Mouse (Mus musculus) lung, embryonic 15.5 days (tissue): ENCODE data around the gene B9d1. TPM values are rescaled to one million over a fixed set of nuclear protein-coding genes. Genes with fewer than 3 reads are reported as not detected.

ENCODE experiments used
- ATAC-seq: fragments of 200-750 bp; cut with Nextera tagmentation; 2 replicates; pipeline ENCODE4 v1.8.0; 2017; ENCODE audit warnings: moderate number of reproducible peaks, borderline replicate concordance; ENCODE audit not compliant: low FRiP score, low TSS enrichment; ENCODE audit errors: extremely low read depth
- H3K27ac ChIP-seq: fragments of 300-500 bp; sonication (generic); 2 replicates; pipeline ENCODE4 v1.5.1; 2015; ENCODE audit warnings: moderate library complexity, mild to moderate bottlenecking, inconsistent platforms
- H3K27me3 ChIP-seq: fragments of 300-500 bp; sonication (generic); 2 replicates; pipeline ENCODE4 v1.6.1; 2015; ENCODE audit warnings: inconsistent platforms
- H3K36me3 ChIP-seq: fragments of 300-500 bp; sonication (generic); 2 replicates; pipeline ENCODE4 v1.6.1; 2015; ENCODE audit warnings: inconsistent platforms
- H3K4me1 ChIP-seq: fragments of 300-500 bp; sonication (generic); 2 replicates; pipeline ENCODE4 v1.6.1; 2015; ENCODE audit warnings: inconsistent platforms
- H3K4me2 ChIP-seq: fragments of 300-500 bp; sonication (generic); 2 replicates; pipeline ENCODE4 v1.6.1; 2015; ENCODE audit warnings: inconsistent platforms, mild to moderate bottlenecking, moderate library complexity
- H3K4me3 ChIP-seq: fragments of 300-500 bp; sonication (generic); 2 replicates; pipeline ENCODE4 v1.5.1; 2015; ENCODE audit warnings: mild to moderate bottlenecking, inconsistent platforms
- H3K9ac ChIP-seq: fragments of 300-500 bp; sonication (generic); 2 replicates; pipeline ENCODE4 v1.6.1; 2015; ENCODE audit warnings: inconsistent platforms
- H3K9me3 ChIP-seq: fragments of 300-500 bp; sonication (generic); 2 replicates; pipeline ENCODE4 v1.6.1; 2016; ENCODE audit warnings: inconsistent platforms
- WGBS: fragments of 180-500 bp; shearing (Covaris S2); methylation state at CpG from one replicate; pipeline ENCODE4 v1.1.7; 2015; 5-methylcytosine and 5-hydroxymethylcytosine counted together
- polyA plus RNA-seq: library from polyadenylated mRNA; unstranded; fragments of >200 nt; fragmentation: Nextera tagmentation; extraction: Ambion mirVana; gene quantifications from 2 replicates; pipeline ENCODE4 v1.2.1, GENCODE M21; 2015

Gene B9d1
- polyA plus RNA-seq, 1 experiment from 2014 or later: 46.5 TPM

- Histone ChIP-seq H3K9ac (no peak overlapping the region), H3K9me3 (no peaks in the 10 kb centered on the region), H3K4me2 (no peak overlapping the region), H3K27ac (no peak overlapping the region), H3K4me1 (no peaks in the 10 kb centered on the region), H3K36me3 (peaks cover 6% of the 10 kb centered on the region; the same call in 1 of the 2 replicates), H3K4me3 (no peak overlapping the region), H3K27me3 (no peaks in the 10 kb centered on the region)
- ATAC-seq: no peak
- 94% methylated on average over 1 of the region's 1 CpGs for WGBS
Measured at GRCm38 (mm10) chr11:61526872-61527271, 21.9 kb downstream of the B9d1 start.

GRCm38 (mm10) chr11:61529268-61529713 lies 24.3 kb downstream of the B9d1 start:
- no peak for ATAC-seq
- H3K4me3 ChIP-seq: no peak overlapping the region
- H3K27ac ChIP-seq: peak overlapping the region; percentile 42; the same call in 1 of the 2 replicates
- 60% methylated on average over 4 of the region's 4 CpGs for WGBS
- no peaks in the 10 kb centered on the region for H3K27me3 ChIP-seq
- no peaks in the 10 kb centered on the region for H3K36me3 ChIP-seq
- no peaks in the 10 kb centered on the region for H3K4me1 ChIP-seq
- H3K9me3 ChIP-seq: no peaks in the 10 kb centered on the region
- H3K9ac ChIP-seq: no peak overlapping the region
- no peak overlapping the region for H3K4me2 ChIP-seq

- Histone ChIP-seq H3K27ac (no peak overlapping the region), H3K9me3 (no peaks in the 10 kb centered on the region), H3K4me1 (peaks cover 7% of the 10 kb centered on the region; the same call in 1 of the 2 replicates), H3K36me3 (0 out of 2 replicates have a peak, but pooled peaks cover 4% of the 10 kb centered on the region), H3K27me3 (no peaks in the 10 kb centered on the region), H3K4me3 (no peak overlapping the region), H3K4me2 (no peak overlapping the region), H3K9ac (no peak overlapping the region)
- no peak for ATAC-seq
- 82% methylated on average over 2 of the region's 2 CpGs for WGBS
Measured at GRCm38 (mm10) chr11:61532820-61533219, 27.9 kb downstream of the B9d1 start.

GRCm38 (mm10) chr11:61533571-61533970 lies 28.6 kb downstream of the B9d1 start:
- no peak overlapping the region for H3K4me3 ChIP-seq
- H3K4me2 ChIP-seq: no peak overlapping the region
- H3K27ac ChIP-seq: no peak overlapping the region
- no peaks in the 10 kb centered on the region for H3K9me3 ChIP-seq
- H3K36me3 ChIP-seq: 0 out of 2 replicates have a peak, but pooled peaks cover 4% of the 10 kb centered on the region
- no peaks in the 10 kb centered on the region for H3K27me3 ChIP-seq
- WGBS: 64% methylated on average over 5 of the region's 5 CpGs
- H3K9ac ChIP-seq: no peak overlapping the region
- peaks cover 9% of the 10 kb centered on the region; the same call in 1 of the 2 replicates for H3K4me1 ChIP-seq
- 0 out of 2 replicates have a peak, but pooled peaks have one; percentile 59 for ATAC-seq

GRCm38 (mm10) chr11:61535530-61535929 lies 30.6 kb downstream of the B9d1 start:
- Histone ChIP-seq H3K27me3 (no peaks in the 10 kb centered on the region), H3K9me3 (no peaks in the 10 kb centered on the region), H3K36me3 (0 out of 2 replicates have a peak, but pooled peaks cover 4% of the 10 kb centered on the region), H3K4me3 (no peak overlapping the region), H3K9ac (no peak overlapping the region), H3K4me1 (peaks cover 9% of the 10 kb centered on the region; the same call in 1 of the 2 replicates), H3K27ac (no peak overlapping the region), H3K4me2 (no peak overlapping the region)
- ATAC-seq: no peak
- WGBS: 34% methylated on average over 1 of the region's 1 CpGs

- Histone ChIP-seq H3K4me3 (no peak overlapping the region), H3K4me1 (peaks cover 9% of the 10 kb centered on the region; the same call in 1 of the 2 replicates), H3K9ac (no peak overlapping the region), H3K27me3 (no peaks in the 10 kb centered on the region), H3K27ac (no peak overlapping the region), H3K36me3 (0 out of 2 replicates have a peak, but pooled peaks cover 4% of the 10 kb centered on the region), H3K9me3 (no peaks in the 10 kb centered on the region), H3K4me2 (no peak overlapping the region)
- 34% methylated on average over 3 of the region's 3 CpGs for WGBS
- no peak for ATAC-seq
Measured at GRCm38 (mm10) chr11:61536952-61537351, 32.0 kb downstream of the B9d1 start.

GRCm38 (mm10) chr11:61537362-61537761 lies 32.4 kb downstream of the B9d1 start:
- 0 out of 2 replicates have a peak, but pooled peaks cover 4% of the 10 kb centered on the region for H3K36me3 ChIP-seq
- H3K9ac ChIP-seq: no peak overlapping the region
- WGBS: 73% methylated on average over 3 of the region's 3 CpGs
- no peak overlapping the region for H3K27ac ChIP-seq
- H3K4me3 ChIP-seq: no peak overlapping the region
- ATAC-seq: no peak
- H3K9me3 ChIP-seq: no peaks in the 10 kb centered on the region
- no peaks in the 10 kb centered on the region for H3K27me3 ChIP-seq
- H3K4me2 ChIP-seq: no peak overlapping the region
- H3K4me1 ChIP-seq: peaks cover 9% of the 10 kb centered on the region; the same call in 1 of the 2 replicates

GRCm38 (mm10) chr11:61540642-61541041 lies 35.7 kb downstream of the B9d1 start:
- Histone ChIP-seq H3K36me3 (peaks cover 11% of the 10 kb centered on the region), H3K4me3 (no peak overlapping the region), H3K9ac (no peak overlapping the region), H3K4me1 (peaks cover 9% of the 10 kb centered on the region; the same call in 1 of the 2 replicates), H3K9me3 (no peaks in the 10 kb centered on the region), H3K27ac (no peak overlapping the region), H3K4me2 (no peak overlapping the region), H3K27me3 (no peaks in the 10 kb centered on the region)
- no peak for ATAC-seq
- WGBS: 85% methylated on average over 7 of the region's 7 CpGs

- no peak overlapping the region for H3K4me3 ChIP-seq
- no peak overlapping the region for H3K9ac ChIP-seq
- peaks cover 15% of the 10 kb centered on the region for H3K36me3 ChIP-seq
- WGBS: 83% methylated on average over 2 of the region's 2 CpGs
- H3K9me3 ChIP-seq: no peaks in the 10 kb centered on the region
- ATAC-seq: no peak
- no peak overlapping the region for H3K27ac ChIP-seq
- H3K27me3 ChIP-seq: no peaks in the 10 kb centered on the region
- H3K4me1 ChIP-seq: peaks cover 9% of the 10 kb centered on the region; the same call in 1 of the 2 replicates
- H3K4me2 ChIP-seq: no peak overlapping the region
Measured at GRCm38 (mm10) chr11:61541106-61541505, 36.2 kb downstream of the B9d1 start.

GRCm38 (mm10) chr11:61545586-61545985 lies 40.6 kb downstream of the B9d1 start:
- no peak overlapping the region for H3K9ac ChIP-seq
- WGBS: 87% methylated on average over 2 of the region's 2 CpGs
- H3K4me2 ChIP-seq: no peak overlapping the region
- ATAC-seq: no peak
- H3K9me3 ChIP-seq: no peaks in the 10 kb centered on the region
- H3K4me1 ChIP-seq: no peaks in the 10 kb centered on the region
- peaks cover 17% of the 10 kb centered on the region for H3K36me3 ChIP-seq
- H3K4me3 ChIP-seq: no peak overlapping the region
- H3K27ac ChIP-seq: no peak overlapping the region
- H3K27me3 ChIP-seq: no peaks in the 10 kb centered on the region

GRCm38 (mm10) chr11:61546452-61546851 lies 41.5 kb downstream of the B9d1 start:
- no peak overlapping the region for H3K27ac ChIP-seq
- no peaks in the 10 kb centered on the region for H3K4me1 ChIP-seq
- H3K9me3 ChIP-seq: no peaks in the 10 kb centered on the region
- no peaks in the 10 kb centered on the region for H3K27me3 ChIP-seq
- 75% methylated on average over 10 of the region's 10 CpGs for WGBS
- no peak for ATAC-seq
- H3K4me2 ChIP-seq: no peak overlapping the region
- H3K9ac ChIP-seq: no peak overlapping the region
- H3K4me3 ChIP-seq: no peak overlapping the region
- H3K36me3 ChIP-seq: peaks cover 17% of the 10 kb centered on the region

- Histone ChIP-seq H3K4me1 (no peaks in the 10 kb centered on the region), H3K36me3 (peaks cover 17% of the 10 kb centered on the region), H3K4me3 (no peak overlapping the region), H3K9me3 (no peaks in the 10 kb centered on the region), H3K27me3 (no peaks in the 10 kb centered on the region), H3K27ac (no peak overlapping the region), H3K4me2 (no peak overlapping the region), H3K9ac (no peak overlapping the region)
- 82% methylated on average over 4 of the region's 4 CpGs for WGBS
- no peak for ATAC-seq
Measured at GRCm38 (mm10) chr11:61547710-61548109, 42.8 kb downstream of the B9d1 start.
